Mouse (Mus musculus) heart, adult 2 months (tissue): ENCODE measurements at regions not wholly inside any gene's neighbourhood (a gene's known extent, or its start where the extent isn't known, plus 50 kb on each side); places are given as distances from the start of the nearest gene placed in this dataset.

Source experiments
- CTCF ChIP-seq: fragments of 200-600 bp; IDR thresholded peaks from 2 replicates; pipeline ENCODE4 v1.8.1; 2022; ENCODE audit warnings: antibody characterized with exemption, mild to moderate bottlenecking, moderate library complexity
- EP300 ChIP-seq: fragments of 200-500 bp; IDR thresholded peaks from 2 replicates; pipeline ENCODE4 v1.6.1; 2011; ENCODE audit warnings: low read depth, low read length, control low read depth; ENCODE audit not compliant: insufficient read depth
- POLR2A ChIP-seq: fragments of 200-500 bp; IDR thresholded peaks from 2 replicates; pipeline ENCODE4 v1.6.1; 2011; ENCODE audit warnings: mild to moderate bottlenecking, low read depth, low read length, control low read depth; ENCODE audit not compliant: insufficient read depth

- TF ChIP-seq CTCF, result no peak
- no peak for TF ChIP-seq POLR2A
- TF ChIP-seq EP300, result no peak
Measured at GRCm38 (mm10) chr6:67160564-67160963, 77.4 kb upstream of the Serbp1 start.
